Mouse (Mus musculus) adrenal gland, adult 18-20 months (tissue): ENCODE measurements around the gene Dennd5b. TPM values are rescaled to one million over a fixed set of nuclear protein-coding genes. Genes with fewer than 3 reads are reported as not detected.
"Not testable (repeated sequence)": the region's sequence is repeated elsewhere in the genome, so short reads cannot be mapped to it uniquely, and the experiment has no call there.

Experiments used
- DNase-seq, 2 experiments: peaks; one replicate each; pipeline ENCODE4 v3.0.0; 2021 to 2022; ENCODE audit warnings: low spot score in 2 of 2
- long read RNA-seq, 2 experiments: library from polyadenylated mRNA; stranded (forward); transcript quantifications; one replicate each; pipeline ENCODE4 v2.0.0; 2021
- total RNA-seq, 2 experiments: library from RNA; stranded (reverse); gene quantifications; 1 replicate in 1 of 2; 2 replicates in 1 of 2; pipeline ENCODE4 v1.2.3; 2021

Gene Dennd5b
- total RNA-seq: 10 to 100 TPM; 14.5 to 18.5 TPM
- long read RNA-seq, experiment 1, full-length matches to known transcripts: 1 of 1 reads
- long read RNA-seq, experiment 1, partial matches to known transcripts: 0 of 1 reads
- long read RNA-seq, experiment 1, other reads (novel, unspliced or antisense): 0 of 1 reads
- long read RNA-seq, experiment 2, partial matches to known transcripts: 1 of 3 reads
- long read RNA-seq, experiment 2, other reads (novel, unspliced or antisense): 2 of 3 reads

DNA sequence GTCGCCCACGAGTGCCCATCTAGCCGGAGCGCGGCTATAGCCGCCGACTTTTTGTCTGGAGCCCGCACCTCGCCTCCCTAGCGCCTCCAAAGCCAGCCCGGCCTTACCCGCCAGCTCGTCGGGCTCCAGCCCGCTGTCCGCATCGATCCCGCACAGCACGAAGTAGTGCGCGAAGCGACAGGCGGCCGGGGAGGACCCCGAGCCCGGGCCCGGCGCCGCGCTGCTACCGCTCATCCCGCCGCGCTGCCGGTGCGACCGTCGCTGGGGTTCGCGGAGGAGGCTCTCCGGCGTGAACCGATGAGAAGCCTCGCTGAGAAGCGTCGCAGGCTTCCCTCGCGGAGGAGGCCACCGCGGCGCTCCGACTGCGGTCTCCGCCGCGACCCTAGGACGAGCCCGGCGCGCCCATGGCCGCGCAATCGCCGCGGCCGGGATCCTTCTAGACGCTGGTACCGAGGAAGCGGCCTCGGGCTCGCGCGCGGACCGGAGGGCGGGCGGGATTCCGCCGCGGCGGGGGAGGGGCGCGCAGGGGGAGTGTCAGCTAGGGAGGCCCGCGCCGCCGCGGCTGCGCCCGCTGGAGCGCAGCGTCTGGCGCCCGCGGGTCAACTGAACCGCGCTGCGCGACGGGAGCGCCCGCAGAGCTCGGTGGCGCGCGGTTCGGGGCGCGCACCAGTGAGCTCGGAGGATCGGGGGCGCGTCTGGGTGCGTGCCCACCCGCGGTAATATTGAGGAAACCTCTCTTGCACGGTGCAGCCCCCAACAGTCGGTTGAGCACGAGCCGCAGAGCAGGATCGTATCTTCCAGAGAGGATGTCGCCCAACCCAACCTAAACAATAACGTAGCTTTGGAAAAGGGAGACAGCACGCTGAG is at the start of gene Dennd5b:
Dennd5b (minus strand) TSS at position 605 of the 867 bp plus-strand sequence.
- DNase-seq: peak; percentile 80 to 81

DNA sequence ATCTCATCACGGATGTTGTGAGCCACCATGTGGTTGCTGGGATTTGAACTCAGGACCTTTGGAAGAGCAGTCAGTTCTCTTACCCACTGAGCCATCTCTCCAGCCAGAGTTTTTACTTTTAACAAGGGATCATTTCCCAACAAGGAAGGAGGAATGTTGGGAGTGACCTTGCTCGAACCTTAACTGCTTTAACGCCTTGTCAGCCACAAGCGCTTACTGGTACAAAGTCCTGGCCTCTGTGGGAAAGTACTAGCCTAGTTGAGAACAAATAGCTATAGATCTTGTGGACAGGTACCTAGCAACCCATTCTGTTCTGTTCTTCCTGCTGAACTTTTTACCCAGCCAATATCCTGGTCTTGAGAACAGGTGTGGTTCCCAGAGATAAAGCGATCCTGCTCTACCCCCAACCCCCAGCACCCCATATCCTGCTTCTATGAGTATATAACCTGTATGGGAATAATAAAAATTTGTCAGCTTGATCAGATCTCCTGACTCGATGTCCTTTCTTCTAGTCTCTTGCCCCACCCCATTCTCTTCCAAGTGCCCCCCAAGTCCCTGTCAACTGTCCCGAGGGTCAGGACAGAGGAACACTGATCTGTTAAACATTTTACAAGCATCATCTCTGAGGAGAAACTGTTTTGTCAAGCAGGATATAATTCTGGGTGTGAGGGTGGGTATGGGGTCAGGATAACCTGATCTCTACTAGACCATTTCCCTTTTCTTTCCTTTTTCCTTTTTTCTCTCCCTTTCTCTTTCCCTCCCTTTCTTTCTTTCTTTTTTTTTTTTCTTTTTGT is 47.2 kb upstream of the Dennd5b start:
- DNase-seq: no peak

DNA sequence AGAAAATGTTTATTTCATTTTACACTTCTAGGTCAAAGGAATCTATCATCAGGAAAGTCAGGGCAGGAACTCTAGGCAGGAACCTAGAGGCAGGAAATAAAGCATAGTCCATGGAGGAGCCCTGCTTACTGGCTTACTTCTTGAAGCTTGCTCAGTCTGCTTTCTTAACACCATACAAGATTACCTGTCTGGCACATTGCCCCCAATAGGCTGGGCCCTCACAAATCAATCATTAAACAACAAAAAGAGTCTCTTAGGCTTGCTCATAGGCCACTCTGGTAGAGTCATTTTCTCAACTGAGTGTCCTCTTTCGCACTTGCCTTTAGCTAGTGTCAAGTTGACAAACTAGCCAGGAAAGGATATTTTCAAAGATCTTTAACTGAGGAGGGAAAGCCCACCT is 43.7 kb upstream of the Dennd5b start:
- no peak for DNase-seq

DNA sequence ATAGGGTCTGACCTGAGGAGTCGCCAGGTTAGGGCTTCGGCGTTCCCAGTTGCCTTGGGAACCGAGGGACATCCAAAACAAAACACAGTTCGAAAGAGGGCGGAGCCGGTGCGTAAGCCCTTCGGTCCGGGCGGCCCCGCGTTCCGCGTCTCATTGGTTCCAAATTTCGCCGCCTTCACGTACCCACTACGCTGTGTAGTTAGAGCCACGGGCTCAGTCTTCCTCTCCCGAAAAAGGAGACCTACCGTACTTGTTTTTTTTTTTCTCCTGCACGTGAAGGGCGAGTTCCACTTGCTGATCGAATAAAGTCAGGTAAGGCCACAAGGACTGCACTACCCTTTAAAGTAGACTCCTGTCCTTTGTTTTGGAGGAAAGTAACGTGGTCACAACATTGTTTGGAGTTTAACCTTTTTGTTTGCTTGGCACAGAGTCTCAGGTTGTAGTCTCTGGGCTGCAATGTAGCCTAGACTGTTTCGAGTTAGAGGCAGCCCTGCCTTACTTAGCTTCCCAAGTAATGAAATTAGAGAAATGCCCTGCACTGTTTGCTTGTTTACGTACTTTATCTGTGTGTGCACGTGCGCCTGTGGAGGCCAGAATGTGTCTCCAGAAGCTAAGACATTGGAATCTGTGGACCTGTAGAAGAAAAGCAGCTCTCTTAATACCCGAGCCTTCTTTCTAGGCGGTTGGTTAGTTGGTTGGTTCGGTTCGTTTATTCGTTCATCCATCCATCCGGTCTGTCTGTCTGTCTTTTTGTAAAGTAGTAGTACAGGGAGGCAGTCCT is 40.1 kb upstream of the Dennd5b start:
- peak; percentile 76 to 79 for DNase-seq

DNA sequence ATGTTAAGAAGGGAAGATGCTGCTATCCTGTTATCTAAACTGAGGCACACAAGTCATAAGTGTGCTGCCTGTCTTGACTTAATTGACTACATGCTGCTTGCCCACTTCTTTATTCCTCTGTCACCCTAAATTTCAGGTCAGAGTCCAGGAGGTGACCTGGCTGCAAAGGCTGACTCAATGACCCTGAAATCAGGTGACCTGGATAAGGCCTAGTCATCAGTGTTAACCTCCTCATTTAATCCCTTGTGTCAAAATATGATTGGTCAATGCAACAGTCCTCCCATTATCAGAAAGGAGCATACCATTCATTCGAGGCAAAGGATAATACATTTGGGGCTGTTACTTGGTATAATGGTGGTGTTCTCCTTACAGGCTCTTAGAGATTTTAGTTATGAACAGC is 38.0 kb upstream of the Dennd5b start, which contains the start of gene Etfbkmt:
Etfbkmt (plus strand) TSS at position 379 of the 400 bp plus-strand sequence.
- no peak for DNase-seq

DNA sequence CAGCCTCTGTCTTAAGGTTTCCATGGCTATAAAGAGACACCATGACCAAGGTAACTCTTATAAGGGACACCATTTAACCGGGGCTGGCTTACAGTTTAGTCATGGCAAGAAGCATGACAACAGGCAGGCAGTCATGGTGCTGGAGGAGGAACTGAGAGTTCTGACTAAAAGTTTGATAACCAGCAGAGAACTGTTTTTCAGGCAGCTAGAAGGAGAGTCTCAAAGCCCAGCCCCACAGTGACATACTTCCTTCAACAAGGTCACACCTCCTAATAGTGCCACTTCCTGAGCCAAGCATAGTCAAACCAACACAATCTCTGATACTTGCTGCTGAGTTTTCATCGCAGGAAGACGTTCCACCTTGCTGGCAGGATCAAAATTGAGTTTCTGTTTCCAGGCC is 37.5 kb upstream of the Dennd5b start:
- no peak for DNase-seq

DNA sequence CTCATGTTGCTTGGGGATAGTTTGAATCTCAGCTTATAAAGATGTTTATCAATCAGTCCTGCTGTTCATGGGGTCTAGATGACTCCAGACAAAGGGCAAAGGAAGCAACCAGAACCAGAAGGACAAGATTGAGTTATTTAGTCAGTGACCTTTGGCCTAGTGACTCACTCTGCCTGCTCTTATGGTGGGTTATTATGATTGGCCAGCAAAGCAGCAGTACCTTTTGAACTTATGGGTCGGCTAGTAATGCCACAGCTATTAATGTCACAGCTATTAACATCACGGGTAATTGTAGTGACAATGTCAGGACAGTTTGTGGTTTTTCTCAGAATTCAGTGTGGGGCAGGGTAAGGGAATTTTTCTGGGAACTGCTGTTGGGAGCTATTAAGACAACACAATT is 36.5 kb upstream of the Dennd5b start:
- DNase-seq: no peak

DNA sequence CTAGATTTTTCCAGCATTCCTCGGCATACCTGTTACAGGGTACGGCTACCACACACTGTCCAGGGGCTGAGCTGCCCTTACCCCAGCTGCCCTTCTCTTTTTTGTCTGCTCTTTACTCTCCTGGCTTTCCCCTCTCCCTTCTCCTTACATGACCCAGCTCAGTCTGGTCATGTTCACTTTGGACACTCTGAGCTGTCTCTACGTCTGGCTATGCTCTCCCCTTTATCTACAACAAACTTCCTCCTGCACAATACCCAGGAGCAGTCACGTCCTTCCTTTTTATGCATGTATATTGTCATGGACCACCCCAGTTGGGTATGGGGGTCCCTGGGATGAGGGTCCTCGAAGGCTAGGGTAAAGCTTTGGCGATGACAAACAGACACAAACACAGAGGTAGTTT is 34.2 kb upstream of the Dennd5b start:
- DNase-seq: no peak

DNA sequence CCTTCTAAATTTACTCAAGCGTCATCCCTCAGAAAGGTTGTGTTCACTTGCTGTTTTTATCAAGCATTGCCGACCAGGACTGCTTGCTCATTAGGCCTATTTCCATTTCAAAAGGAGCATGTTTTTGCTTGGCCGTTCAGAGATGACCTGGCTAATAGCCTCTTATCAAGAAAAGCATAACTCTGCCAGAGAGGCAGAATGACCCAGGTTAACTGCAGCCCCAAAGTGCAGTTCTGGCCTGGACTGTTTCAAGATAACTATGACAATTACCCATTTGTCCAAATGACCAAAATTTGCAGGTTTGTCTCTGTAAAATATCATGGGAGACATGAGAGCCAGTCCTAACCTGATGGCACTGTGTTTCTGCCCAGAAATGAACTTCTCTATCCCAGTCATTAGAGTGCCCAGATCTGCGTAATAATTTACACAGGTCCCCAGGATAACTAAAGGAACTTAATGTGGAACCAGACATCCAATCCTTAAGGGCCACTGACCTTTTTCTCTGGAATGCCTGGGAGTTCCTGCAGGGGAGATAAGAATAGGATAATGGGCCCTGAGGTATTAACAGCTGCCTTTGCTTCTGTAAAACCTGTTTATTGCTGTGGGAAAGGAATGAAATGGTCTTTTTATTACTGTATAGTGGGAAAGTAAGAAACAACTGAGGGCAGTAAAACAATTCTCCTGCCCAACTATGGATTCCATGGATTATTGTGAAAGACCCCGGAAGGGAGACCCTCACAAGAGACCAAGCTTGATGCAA is 33.1 kb upstream of the Dennd5b start:
- no peak for DNase-seq

DNA sequence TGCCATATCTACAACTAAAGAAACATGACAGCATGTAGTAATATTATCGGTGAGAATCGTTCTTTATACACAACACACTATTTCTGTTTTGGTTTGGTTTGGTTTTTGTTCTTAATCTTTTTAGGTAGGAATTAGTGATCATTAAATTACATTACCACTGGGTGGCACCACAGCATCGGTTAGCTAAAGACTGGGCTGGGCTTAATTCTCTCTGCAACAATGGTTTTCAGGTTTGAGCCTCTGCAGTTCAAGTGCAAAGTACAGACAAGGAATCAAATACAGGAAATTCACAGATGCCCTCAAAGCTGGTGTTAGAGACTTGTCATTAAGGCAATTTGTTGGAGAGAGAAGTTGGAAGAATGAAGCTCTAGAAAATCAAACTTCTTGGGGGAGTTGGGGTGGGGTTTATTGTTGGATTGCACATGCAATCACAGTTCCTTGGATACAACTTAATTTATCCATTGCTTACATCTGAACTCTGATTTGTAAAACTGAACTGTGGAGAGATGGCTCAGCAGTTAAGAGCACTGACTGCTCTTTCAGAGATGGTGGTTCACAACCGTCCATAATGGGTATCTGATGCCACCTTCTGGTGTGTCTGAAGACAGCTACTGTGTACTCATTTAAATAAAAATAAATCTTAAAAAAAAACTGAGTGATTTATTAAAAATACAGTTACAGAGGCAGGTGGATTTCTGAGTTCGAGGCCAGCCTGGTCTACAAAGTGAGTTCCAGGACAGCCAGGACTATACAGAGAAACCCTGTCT is 31.0 kb upstream of the Dennd5b start:
- no peak for DNase-seq

DNA sequence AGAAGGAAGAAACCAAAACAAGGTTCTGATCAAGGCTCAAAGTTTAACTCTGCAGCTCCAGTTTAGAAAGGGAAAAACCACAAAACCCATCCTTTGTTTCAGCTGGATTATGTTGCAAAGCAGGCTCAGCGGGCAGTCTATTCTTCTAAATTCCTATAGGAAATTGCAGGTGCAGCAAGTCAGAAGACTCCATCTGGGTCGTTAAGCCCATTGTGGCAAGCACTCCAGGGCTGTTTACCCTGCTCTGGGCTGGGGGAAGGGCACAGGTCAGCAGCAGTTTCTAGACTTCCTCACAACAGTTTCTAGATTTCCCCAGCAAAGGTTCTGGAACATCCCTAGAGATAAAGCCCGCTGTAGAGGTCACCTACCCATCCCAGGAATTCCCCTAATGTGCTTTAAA is 29.6 kb upstream of the Dennd5b start:
- DNase-seq: no peak

DNA sequence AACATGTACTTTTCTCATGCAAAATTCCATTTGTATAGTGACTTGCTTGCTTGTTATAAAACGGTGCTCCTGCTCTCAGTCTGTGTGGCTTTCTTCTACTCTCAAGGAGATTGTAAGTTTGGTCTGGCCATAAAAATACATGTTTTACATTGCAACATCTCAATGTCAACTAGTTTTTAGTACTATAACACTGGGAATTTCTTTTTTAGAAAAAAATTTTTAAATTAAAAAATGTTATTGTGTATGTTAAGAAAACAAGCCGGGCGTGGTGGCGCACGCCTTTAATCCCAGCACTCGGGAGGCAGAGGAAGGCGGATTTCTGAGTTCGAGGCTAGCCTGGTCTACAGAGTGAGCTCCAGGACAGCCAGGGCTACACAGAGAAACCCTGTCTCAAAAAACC is 28.4 kb upstream of the Dennd5b start, which contains the start of gene Gm10203:
Gm10203 (plus strand) TSS at position 301 of the 400 bp plus-strand sequence.
- DNase-seq: not testable (repeated sequence)

DNA sequence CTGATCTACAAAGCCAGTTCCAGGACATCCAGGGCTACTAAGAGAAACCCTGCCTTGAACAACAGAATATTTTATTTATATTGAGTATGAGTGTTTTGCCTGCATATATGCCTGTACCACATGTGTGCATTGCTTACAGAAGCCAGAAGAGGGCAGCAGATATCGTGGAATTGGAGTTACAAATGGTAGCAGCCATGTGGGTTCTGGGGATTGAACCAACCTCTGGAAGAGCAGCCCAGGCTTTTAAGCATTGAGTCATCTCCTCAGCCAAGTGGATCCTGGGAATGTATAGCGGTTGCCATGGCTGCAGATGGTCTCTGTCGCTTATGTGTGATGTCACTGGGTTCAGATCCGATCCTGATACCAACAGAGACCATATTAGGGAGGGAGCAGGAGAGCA is 25.2 kb upstream of the Dennd5b start:
- DNase-seq: peak; percentile 45 to 46

DNA sequence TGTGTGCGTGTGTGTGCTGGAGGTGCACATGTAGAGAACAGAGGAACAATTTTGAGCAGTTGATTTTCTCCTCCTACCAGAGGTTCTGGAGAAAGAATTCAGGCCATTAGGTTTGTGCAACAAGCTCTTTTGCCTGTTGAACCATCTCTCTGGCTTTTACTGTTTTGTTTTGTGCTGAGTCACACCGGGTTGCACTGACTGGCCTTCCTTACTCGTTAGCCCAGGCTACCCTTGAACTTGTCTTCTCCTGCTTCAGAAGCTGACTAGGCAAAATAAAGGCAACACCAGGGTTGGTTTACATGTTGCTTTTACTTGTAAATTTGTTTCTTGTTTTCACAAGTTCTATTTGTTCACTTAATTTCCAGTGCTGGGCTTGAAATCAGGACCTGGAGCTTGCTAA is 21.6 kb upstream of the Dennd5b start:
- DNase-seq: no peak

DNA sequence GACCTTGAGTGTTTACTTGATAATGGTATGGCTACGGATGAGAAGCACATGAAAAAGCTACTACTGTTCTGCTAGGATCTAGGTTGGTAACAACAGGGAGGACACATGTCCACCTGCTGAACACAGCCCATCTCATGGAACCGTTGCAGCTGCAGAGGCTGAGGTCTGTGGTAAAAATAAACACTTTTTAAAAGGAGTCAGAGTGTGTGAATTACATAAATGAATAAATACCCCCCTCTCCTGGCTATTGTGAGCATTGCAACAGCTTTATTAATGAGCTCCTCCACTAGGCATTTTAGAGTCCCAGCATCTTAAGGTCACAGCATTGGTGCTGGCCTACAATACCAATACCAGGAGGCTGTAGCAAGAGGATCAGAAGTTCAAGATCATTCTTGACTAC is 18.4 kb upstream of the Dennd5b start:
- DNase-seq: peak in 1 of 2 experiments; percentile 61

DNA sequence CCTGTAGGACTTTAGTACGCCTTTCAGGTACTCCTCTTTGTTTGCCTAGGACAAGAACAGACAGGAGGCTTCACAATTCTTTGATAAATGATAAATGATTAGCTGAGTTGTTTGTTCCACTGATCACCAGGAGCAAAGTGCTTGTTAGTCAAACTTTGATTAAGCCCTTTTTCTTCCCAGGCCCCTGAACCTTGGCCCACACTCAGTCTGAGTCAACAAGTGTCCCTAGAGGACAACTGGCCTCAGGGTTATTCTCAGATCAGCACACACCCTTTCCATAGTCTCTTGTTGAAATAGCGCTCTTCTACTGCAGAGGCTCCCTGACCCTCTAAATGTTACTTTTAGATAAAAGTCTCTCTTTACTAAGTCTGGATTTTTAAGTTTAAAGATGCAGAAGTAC is 17.5 kb upstream of the Dennd5b start:
- DNase-seq: no peak

DNA sequence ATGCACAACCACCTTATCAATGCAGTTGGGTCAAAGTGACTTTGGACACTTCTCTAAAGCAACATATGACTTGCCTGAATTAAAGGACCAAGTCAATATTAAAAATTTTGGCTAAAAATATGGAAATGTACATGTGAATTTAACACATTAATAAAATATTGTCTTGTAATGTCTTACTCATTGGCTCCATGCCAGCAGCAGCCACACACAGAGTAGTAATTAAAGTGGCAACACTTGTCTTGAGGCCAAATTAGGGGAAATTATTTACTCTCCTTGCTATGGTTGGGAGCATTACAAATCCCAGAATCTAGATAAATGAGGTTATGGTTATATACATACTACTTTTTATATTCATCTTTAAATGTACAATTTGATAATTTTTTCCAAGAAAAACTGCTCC is 15.5 kb upstream of the Dennd5b start:
- no peak for DNase-seq

DNA sequence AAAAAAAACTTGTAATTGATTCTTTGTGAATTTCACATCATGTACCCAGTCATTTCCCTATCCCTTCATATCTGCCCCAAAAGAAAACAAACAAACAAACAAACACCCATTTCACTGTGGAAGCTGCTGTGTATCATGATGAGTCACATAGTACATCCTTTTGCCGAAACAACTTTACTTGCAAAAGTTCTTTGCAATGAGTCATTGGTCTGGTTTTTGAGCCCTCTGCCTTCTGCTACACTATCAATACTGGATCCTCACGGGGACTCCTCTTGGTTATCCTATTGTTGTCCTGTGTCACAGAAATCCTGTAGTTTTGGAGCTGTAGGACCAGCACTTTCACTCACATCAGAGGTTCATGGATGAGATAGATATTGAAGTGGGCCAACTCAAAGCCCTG is 7.4 kb upstream of the Dennd5b start:
- no peak for DNase-seq

DNA sequence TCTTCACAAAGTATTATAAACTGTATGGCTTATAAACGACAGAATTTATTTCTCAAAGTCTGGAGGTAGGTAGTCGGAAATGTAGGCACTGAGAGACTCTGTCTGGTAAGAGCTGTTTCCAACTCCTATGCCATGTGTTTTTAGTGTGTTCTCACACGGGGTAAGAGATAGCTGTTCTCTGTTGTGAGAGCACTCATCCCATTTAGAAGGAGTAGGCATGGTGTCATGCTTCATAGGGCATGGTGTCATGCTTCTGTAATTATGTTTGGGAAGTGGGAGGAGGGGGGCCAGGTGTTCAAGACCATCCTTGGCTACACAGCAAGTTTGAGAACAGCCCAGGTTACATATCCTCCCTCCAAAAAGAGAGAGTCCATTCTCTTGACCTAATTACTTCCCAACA is 6.1 kb upstream of the Dennd5b start:
- no peak for DNase-seq
